Mouse (Mus musculus) cerebellum, adult 9-10 months (tissue): ENCODE results near the gene Paqr4.

Source experiments
- DNase-seq: peaks from one replicate; pipeline ENCODE4 v3.0.0; 2022

Paqr4 gene

GRCm38 (mm10) chr17:23740598-23741021 is at the start of gene Paqr4:
Gene Paqr4, minus strand, starts transcription at chr17:23740867.
- peak; percentile 70 for DNase-seq

- no peak for DNase-seq
Measured at GRCm38 (mm10) chr17:23789749-23790268, 49.1 kb upstream of the Paqr4 start.

GRCm38 (mm10) chr17:23788973-23789372 is 48.3 kb upstream of the Paqr4 start:
- no peak for DNase-seq

GRCm38 (mm10) chr17:23786510-23786931 is 45.9 kb upstream of the Paqr4 start:
- peak; percentile 83 for DNase-seq

- DNase-seq, result peak; percentile 98
Measured at GRCm38 (mm10) chr17:23785561-23786471, 45.1 kb upstream of the Paqr4 start, which contains the start of gene Flywch2. Gene Flywch2, minus strand, starts transcription at chr17:23786081.

GRCm38 (mm10) chr17:23783352-23783751 is 42.7 kb upstream of the Paqr4 start:
- no peak for DNase-seq

GRCm38 (mm10) chr17:23778447-23778846 is 37.8 kb upstream of the Paqr4 start:
- DNase-seq, result no peak

GRCm38 (mm10) chr17:23777141-23777540 is 36.5 kb upstream of the Paqr4 start:
- no peak for DNase-seq

- no peak for DNase-seq
Measured at GRCm38 (mm10) chr17:23776216-23776615, 35.5 kb upstream of the Paqr4 start.

- peak; percentile 87 for DNase-seq
Measured at GRCm38 (mm10) chr17:23774090-23774489, 33.4 kb upstream of the Paqr4 start.

GRCm38 (mm10) chr17:23773676-23774075 is 33.0 kb upstream of the Paqr4 start:
- no peak for DNase-seq

- peak; percentile 63 for DNase-seq
Measured at GRCm38 (mm10) chr17:23772219-23772556, 31.5 kb upstream of the Paqr4 start.

- peak; percentile 100 for DNase-seq
Measured at GRCm38 (mm10) chr17:23771284-23772218, 30.9 kb upstream of the Paqr4 start, which contains the start of gene Flywch1. Gene Flywch1, minus strand, starts transcription at chr17:23771602.

- no peak for DNase-seq
Measured at GRCm38 (mm10) chr17:23770896-23771283, 30.2 kb upstream of the Paqr4 start.

- no peak for DNase-seq
Measured at GRCm38 (mm10) chr17:23770493-23770892, 29.8 kb upstream of the Paqr4 start.

- no peak for DNase-seq
Measured at GRCm38 (mm10) chr17:23762976-23763375, 22.3 kb upstream of the Paqr4 start.

- DNase-seq, result no peak
Measured at GRCm38 (mm10) chr17:23761155-23761554, 20.5 kb upstream of the Paqr4 start.

GRCm38 (mm10) chr17:23760231-23760630 is 19.6 kb upstream of the Paqr4 start:
- DNase-seq, result no peak

GRCm38 (mm10) chr17:23758801-23759200 is 18.1 kb upstream of the Paqr4 start:
- DNase-seq, result no peak

- no peak for DNase-seq
Measured at GRCm38 (mm10) chr17:23757581-23757980, 16.9 kb upstream of the Paqr4 start.

- DNase-seq, result no peak
Measured at GRCm38 (mm10) chr17:23755689-23756088, 15.0 kb upstream of the Paqr4 start.

GRCm38 (mm10) chr17:23749400-23750191 is 8.9 kb upstream of the Paqr4 start:
- DNase-seq, result no peak
